Mouse (Mus musculus) hindbrain, embryonic 14.5 days (tissue): ENCODE data around the gene Gm1043. TPM values are rescaled to one million over a fixed set of nuclear protein-coding genes. Genes with fewer than 3 reads are reported as not detected.

Experiments used
- ATAC-seq: fragments of 200-750 bp; cut with Nextera tagmentation; 2 replicates; pipeline ENCODE4 v1.8.0; 2017; ENCODE audit warnings: moderate number of reproducible peaks, mild to moderate bottlenecking, moderate TSS enrichment, moderate library complexity; ENCODE audit not compliant: low FRiP score
- DNase-seq: peaks from one replicate; pipeline ENCODE4 v3.0.0-alpha.2; 2015; ENCODE audit warnings: low spot score
- H3K27ac ChIP-seq: fragments of 300-500 bp; sonication (generic); 2 replicates; pipeline ENCODE4 v1.5.1; 2014; ENCODE audit warnings: mild to moderate bottlenecking, moderate library complexity
- H3K27me3 ChIP-seq: fragments of 300-500 bp; sonication (generic); 2 replicates; pipeline ENCODE4 v1.6.1; 2014; ENCODE audit warnings: mild to moderate bottlenecking, low read length, mixed read lengths; ENCODE audit not compliant: control insufficient read depth, insufficient read depth
- H3K36me3 ChIP-seq: fragments of 300-500 bp; sonication (generic); replicated peaks from 2 replicates; pipeline ENCODE4 v1.6.1; 2014; ENCODE audit not compliant: control insufficient read depth, insufficient read depth
- H3K4me1 ChIP-seq: fragments of 300-500 bp; sonication (generic); replicated peaks from 2 replicates; pipeline ENCODE4 v1.6.1; 2014; ENCODE audit warnings: antibody characterized with exemption, low read length, mixed read lengths; ENCODE audit not compliant: control insufficient read depth, insufficient read depth
- H3K4me2 ChIP-seq: fragments of 300-500 bp; sonication (generic); replicated peaks from 2 replicates; pipeline ENCODE4 v1.6.1; 2014; ENCODE audit warnings: mild to moderate bottlenecking, moderate library complexity
- H3K4me3 ChIP-seq: fragments of 300-500 bp; sonication (generic); replicated peaks from 2 replicates; pipeline ENCODE4 v1.5.1; 2014; ENCODE audit warnings: mild to moderate bottlenecking, low read length
- H3K9ac ChIP-seq: fragments of 300-500 bp; sonication (generic); 2 replicates; pipeline ENCODE4 v1.6.1; 2014
- H3K9me3 ChIP-seq: fragments of 300-500 bp; sonication (generic); 2 replicates; pipeline ENCODE4 v1.6.1; 2016; ENCODE audit warnings: low read length; ENCODE audit not compliant: control insufficient read depth
- WGBS: fragments of 180-500 bp; shearing (Covaris S2); extraction: QIAGEN DNeasy Blood & Tissue Kit; methylation state at CpG from one replicate; pipeline ENCODE4 v1.1.7; 2014; 5-methylcytosine and 5-hydroxymethylcytosine counted together
- polyA plus RNA-seq: library from polyadenylated mRNA; unstranded; fragments of >200 nt; fragmentation: Nextera tagmentation; extraction: Ambion mirVana; gene quantifications from 2 replicates; pipeline ENCODE4 v1.2.1, GENCODE M21; 2014

Gene Gm1043
- polyA plus RNA-seq, 1 experiment from 2014 or later = 2.0 TPM

- Histone ChIP-seq H3K4me3 (no peak overlapping the region), H3K27ac (no peak overlapping the region), H3K4me1 (no peaks in the 10 kb centered on the region), H3K9me3 (no peaks in the 10 kb centered on the region), H3K9ac (no peak overlapping the region), H3K4me2 (no peak overlapping the region), H3K36me3 (no peaks in the 10 kb centered on the region; the same call in 1 of the 2 replicates), H3K27me3 (no peaks in the 10 kb centered on the region)
- ATAC-seq (no peak), DNase-seq (no peak)
- 74% methylated on average over 7 of the region's 7 CpGs for WGBS
Measured at GRCm38 (mm10) chr5:37177061-37177460, 91.9 kb downstream of the Gm1043 start.

- Histone ChIP-seq H3K9ac (no peak overlapping the region), H3K36me3 (no peaks in the 10 kb centered on the region), H3K27ac (no peak overlapping the region), H3K9me3 (no peaks in the 10 kb centered on the region), H3K4me1 (no peaks in the 10 kb centered on the region), H3K4me2 (no peak overlapping the region), H3K27me3 (no peaks in the 10 kb centered on the region), H3K4me3 (no peak overlapping the region)
- no peak for ATAC-seq
- WGBS = 73% methylated on average over 4 of the region's 4 CpGs
- no peak for DNase-seq
Measured at GRCm38 (mm10) chr5:37178811-37179210, 93.6 kb downstream of the Gm1043 start.

GRCm38 (mm10) chr5:37179872-37180271 is 94.7 kb downstream of the Gm1043 start:
- H3K36me3 ChIP-seq = no peaks in the 10 kb centered on the region
- H3K9ac ChIP-seq = no peak overlapping the region
- WGBS = 93% methylated on average over 9 of the region's 9 CpGs
- DNase-seq (no peak), ATAC-seq (no peak)
- no peak overlapping the region for H3K4me2 ChIP-seq
- no peaks in the 10 kb centered on the region for H3K4me1 ChIP-seq
- no peaks in the 10 kb centered on the region for H3K9me3 ChIP-seq
- H3K27ac ChIP-seq = no peak overlapping the region
- H3K27me3 ChIP-seq = no peaks in the 10 kb centered on the region
- H3K4me3 ChIP-seq = no peak overlapping the region

- no peaks in the 10 kb centered on the region for H3K9me3 ChIP-seq
- no peaks in the 10 kb centered on the region for H3K4me1 ChIP-seq
- DNase-seq (no peak), ATAC-seq (no peak)
- H3K4me2 ChIP-seq = no peak overlapping the region
- no peak overlapping the region for H3K27ac ChIP-seq
- no peaks in the 10 kb centered on the region for H3K36me3 ChIP-seq
- H3K9ac ChIP-seq = no peak overlapping the region
- 54% methylated on average over 1 of the region's 1 CpGs for WGBS
- no peaks in the 10 kb centered on the region for H3K27me3 ChIP-seq
- H3K4me3 ChIP-seq = no peak overlapping the region
Measured at GRCm38 (mm10) chr5:37180624-37181023, 95.5 kb downstream of the Gm1043 start.

GRCm38 (mm10) chr5:37184605-37185004 is 99.4 kb downstream of the Gm1043 start:
- Histone ChIP-seq H3K9me3 (no peaks in the 10 kb centered on the region), H3K9ac (no peak overlapping the region), H3K36me3 (no peaks in the 10 kb centered on the region), H3K4me3 (no peak overlapping the region), H3K27me3 (no peaks in the 10 kb centered on the region), H3K4me1 (no peaks in the 10 kb centered on the region), H3K4me2 (no peak overlapping the region), H3K27ac (no peak overlapping the region)
- ATAC-seq (no peak), DNase-seq (no peak)
- WGBS = 72% methylated on average over 7 of the region's 7 CpGs

GRCm38 (mm10) chr5:37190378-37190777 is 105.2 kb downstream of the Gm1043 start:
- no peak overlapping the region for H3K27ac ChIP-seq
- no peak overlapping the region for H3K4me3 ChIP-seq
- H3K36me3 ChIP-seq = no peaks in the 10 kb centered on the region
- no peaks in the 10 kb centered on the region for H3K9me3 ChIP-seq
- WGBS = 89% methylated on average over 5 of the region's 5 CpGs
- DNase-seq (no peak), ATAC-seq (no peak)
- no peak overlapping the region for H3K9ac ChIP-seq
- no peaks in the 10 kb centered on the region for H3K27me3 ChIP-seq
- no peak overlapping the region for H3K4me2 ChIP-seq
- H3K4me1 ChIP-seq = no peaks in the 10 kb centered on the region

GRCm38 (mm10) chr5:37196196-37196595 is 111.0 kb downstream of the Gm1043 start:
- WGBS = 50% methylated on average over 8 of the region's 8 CpGs
- Histone ChIP-seq H3K27me3 (no peaks in the 10 kb centered on the region), H3K36me3 (no peaks in the 10 kb centered on the region), H3K9ac (0 out of 2 replicates have a peak overlapping the region, but pooled peaks have one; percentile 21), H3K4me2 (no peak overlapping the region), H3K4me1 (peaks cover 39% of the 10 kb centered on the region), H3K4me3 (no peak overlapping the region), H3K9me3 (no peaks in the 10 kb centered on the region), H3K27ac (peak overlapping the region; percentile 73)
- DNase-seq = no peak
- ATAC-seq = no peak

GRCm38 (mm10) chr5:37196666-37197250 is 111.6 kb downstream of the Gm1043 start:
- H3K4me1 ChIP-seq = peaks cover 39% of the 10 kb centered on the region
- no peak for DNase-seq
- H3K4me3 ChIP-seq = no peak overlapping the region
- no peaks in the 10 kb centered on the region for H3K9me3 ChIP-seq
- H3K4me2 ChIP-seq = no peak overlapping the region
- 44% methylated on average over 10 of the region's 10 CpGs for WGBS
- ATAC-seq = no peak
- H3K27ac ChIP-seq = peak overlapping the region; percentile 73
- peak overlapping the region; percentile 21; the same call in 1 of the 2 replicates for H3K9ac ChIP-seq
- H3K27me3 ChIP-seq = no peaks in the 10 kb centered on the region
- no peaks in the 10 kb centered on the region for H3K36me3 ChIP-seq

GRCm38 (mm10) chr5:37197423-37197822 is 112.3 kb downstream of the Gm1043 start:
- no peak for DNase-seq
- H3K27me3 ChIP-seq = no peaks in the 10 kb centered on the region
- peak overlapping the region; percentile 62 for H3K27ac ChIP-seq
- H3K4me2 ChIP-seq = no peak overlapping the region
- no peak overlapping the region for H3K4me3 ChIP-seq
- 59% methylated on average over 3 of the region's 3 CpGs for WGBS
- ATAC-seq = no peak
- no peak overlapping the region for H3K9ac ChIP-seq
- H3K4me1 ChIP-seq = peaks cover 44% of the 10 kb centered on the region
- H3K9me3 ChIP-seq = no peaks in the 10 kb centered on the region
- no peaks in the 10 kb centered on the region for H3K36me3 ChIP-seq
